Mouse (Mus musculus) liver, embryonic 15.5 days (tissue): ENCODE measurements around the gene Hrct1. TPM values are rescaled to one million over a fixed set of nuclear protein-coding genes. Genes with fewer than 3 reads are reported as not detected.

Source experiments
- ATAC-seq: fragments of 200-750 bp; cut with Nextera tagmentation; 2 replicates; pipeline ENCODE4 v1.8.0; 2017; ENCODE audit warnings: moderate number of reproducible peaks, mild to moderate bottlenecking, moderate library complexity; ENCODE audit not compliant: insufficient read depth
- H3K27ac ChIP-seq: fragments of 300-500 bp; sonication (generic); replicated peaks from 2 replicates; pipeline ENCODE4 v1.5.1; 2015; ENCODE audit warnings: mild to moderate bottlenecking, inconsistent platforms
- H3K27me3 ChIP-seq: fragments of 300-500 bp; sonication (generic); 2 replicates; pipeline ENCODE4 v1.6.1; 2015; ENCODE audit warnings: mild to moderate bottlenecking, inconsistent platforms
- H3K36me3 ChIP-seq: fragments of 300-500 bp; sonication (generic); replicated peaks from 2 replicates; pipeline ENCODE4 v1.6.1; 2015; ENCODE audit warnings: moderate library complexity, mild to moderate bottlenecking, inconsistent platforms
- H3K4me1 ChIP-seq: fragments of 300-500 bp; sonication (generic); replicated peaks from 2 replicates; pipeline ENCODE4 v1.6.1; 2015; ENCODE audit warnings: inconsistent platforms
- H3K4me2 ChIP-seq: fragments of 300-500 bp; sonication (generic); 2 replicates; pipeline ENCODE4 v1.6.1; 2015; ENCODE audit warnings: moderate library complexity, mild to moderate bottlenecking, inconsistent platforms
- H3K4me3 ChIP-seq: fragments of 300-500 bp; sonication (generic); replicated peaks from 2 replicates; pipeline ENCODE4 v1.5.1; 2015; ENCODE audit warnings: mild to moderate bottlenecking, inconsistent platforms
- H3K9ac ChIP-seq: fragments of 300-500 bp; sonication (generic); 2 replicates; pipeline ENCODE4 v1.6.1; 2015; ENCODE audit warnings: moderate library complexity, mild to moderate bottlenecking, inconsistent platforms
- H3K9me3 ChIP-seq: fragments of 300-500 bp; sonication (generic); replicated peaks from 2 replicates; pipeline ENCODE4 v1.6.1; 2016; ENCODE audit warnings: inconsistent platforms
- WGBS: fragments of 180-500 bp; shearing (Covaris S2); methylation state at CpG from one replicate; pipeline ENCODE4 v1.1.7; 2015; ENCODE audit warnings: mixed read lengths; ENCODE audit not compliant: insufficient replicate concordance; 5-methylcytosine and 5-hydroxymethylcytosine counted together
- polyA plus RNA-seq: library from polyadenylated mRNA; unstranded; fragments of >200 nt; fragmentation: Nextera tagmentation; extraction: Ambion mirVana; gene quantifications from 2 replicates; pipeline ENCODE4 v1.2.1, GENCODE M21; 2015

The Hrct1 gene
- polyA plus RNA-seq, 1 experiment from 2014 or later, result 0.20 TPM

- Histone ChIP-seq H3K9ac (no peak overlapping the region), H3K36me3 (no peaks in the 10 kb centered on the region), H3K27ac (no peak overlapping the region), H3K9me3 (no peaks in the 10 kb centered on the region), H3K4me1 (no peaks in the 10 kb centered on the region), H3K27me3 (no peaks in the 10 kb centered on the region), H3K4me3 (no peak overlapping the region), H3K4me2 (no peak overlapping the region)
- no peak for ATAC-seq
- WGBS, result 10% methylated on average over 6 of the region's 6 CpGs
Measured at GRCm38 (mm10) chr4:43745187-43745586, 18.2 kb downstream of the Hrct1 start.

DNA sequence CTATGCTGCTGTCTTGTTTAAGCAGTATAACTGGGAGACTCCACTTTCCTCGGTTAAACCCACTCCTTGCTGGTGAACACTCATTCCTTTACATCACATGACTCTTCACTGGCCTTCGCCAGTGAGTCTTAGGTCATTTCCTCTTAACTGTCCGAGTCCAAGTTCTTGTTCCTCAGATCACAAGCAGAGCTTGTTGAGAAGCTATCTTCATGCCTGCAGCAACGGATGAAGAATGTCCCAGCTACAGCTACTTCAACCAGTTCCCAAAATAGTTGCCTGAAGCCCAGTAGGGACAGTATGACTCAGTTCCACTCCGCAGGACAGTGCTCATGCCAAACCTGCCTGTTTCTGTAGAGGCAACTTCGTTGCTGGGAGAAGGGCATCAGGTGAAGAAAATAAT is 30.2 kb downstream of the Hrct1 start:
- no peak overlapping the region for H3K9ac ChIP-seq
- no peak for ATAC-seq
- no peaks in the 10 kb centered on the region for H3K9me3 ChIP-seq
- no peak overlapping the region for H3K4me2 ChIP-seq
- H3K36me3 ChIP-seq, result no peaks in the 10 kb centered on the region
- no peak overlapping the region for H3K27ac ChIP-seq
- 24% methylated on average over 6 of the region's 6 CpGs for WGBS
- no peaks in the 10 kb centered on the region for H3K27me3 ChIP-seq
- no peaks in the 10 kb centered on the region for H3K4me1 ChIP-seq
- H3K4me3 ChIP-seq, result no peak overlapping the region

DNA sequence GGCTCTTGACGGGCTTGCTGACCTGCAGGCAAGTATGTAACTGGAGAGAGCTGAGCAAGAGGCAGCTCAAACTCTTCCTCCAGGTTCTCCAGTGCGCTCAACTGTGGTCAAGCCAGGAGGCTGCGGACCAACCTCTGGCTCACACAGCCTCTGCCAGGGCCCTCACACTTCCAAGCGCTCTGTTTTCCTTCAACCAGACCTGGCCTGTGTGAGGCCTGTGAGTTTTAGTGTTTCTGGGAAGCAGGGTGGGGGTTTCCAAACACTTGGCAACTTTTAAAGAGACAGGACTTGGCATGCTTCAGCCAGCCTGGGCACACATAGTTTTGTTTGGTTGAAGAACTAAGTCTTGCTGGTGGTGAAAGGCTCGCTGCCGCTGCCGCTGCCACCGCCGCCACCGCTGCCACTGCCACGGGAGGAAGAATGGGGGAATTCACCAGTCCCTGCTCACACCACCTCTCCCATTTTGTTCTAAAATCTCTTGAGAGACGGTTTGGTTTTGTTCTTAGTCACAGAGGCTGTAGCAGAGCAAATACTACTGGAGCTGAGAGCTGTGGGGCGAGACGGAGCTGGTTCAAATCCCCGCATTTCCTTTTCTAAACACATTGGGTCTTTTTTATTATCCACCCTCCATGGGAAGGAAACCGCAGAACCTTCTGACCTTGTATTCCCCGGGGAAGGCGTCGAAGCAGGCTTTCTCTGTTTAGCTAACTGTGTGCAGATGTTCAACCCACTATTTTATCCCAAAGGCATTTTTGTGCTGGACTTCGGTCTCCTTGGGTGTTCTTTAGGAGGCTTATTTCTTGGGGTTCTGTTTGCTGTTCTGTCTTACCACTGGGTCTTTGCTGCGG is 32.8 kb downstream of the Hrct1 start:
- Histone ChIP-seq H3K36me3 (no peaks in the 10 kb centered on the region), H3K27ac (no peak overlapping the region), H3K9ac (no peak overlapping the region), H3K9me3 (no peaks in the 10 kb centered on the region), H3K4me1 (no peaks in the 10 kb centered on the region), H3K27me3 (no peaks in the 10 kb centered on the region), H3K4me3 (no peak overlapping the region), H3K4me2 (no peak overlapping the region)
- 72% methylated on average over 21 of the region's 21 CpGs for WGBS
- ATAC-seq, result no peak

- H3K9me3 ChIP-seq, result no peaks in the 10 kb centered on the region
- no peak overlapping the region for H3K4me2 ChIP-seq
- no peaks in the 10 kb centered on the region for H3K36me3 ChIP-seq
- ATAC-seq, result no peak
- H3K27me3 ChIP-seq, result no peaks in the 10 kb centered on the region
- no peak overlapping the region for H3K27ac ChIP-seq
- no peak overlapping the region for H3K4me3 ChIP-seq
- no peak overlapping the region for H3K9ac ChIP-seq
- 67% methylated on average over 10 of the region's 10 CpGs for WGBS
- no peaks in the 10 kb centered on the region for H3K4me1 ChIP-seq
Measured at GRCm38 (mm10) chr4:43760460-43760859, 33.5 kb downstream of the Hrct1 start.

- no peaks in the 10 kb centered on the region for H3K9me3 ChIP-seq
- WGBS, result 46% methylated on average over 2 of the region's 2 CpGs
- ATAC-seq, result no peak
- no peak overlapping the region for H3K4me3 ChIP-seq
- H3K27me3 ChIP-seq, result no peaks in the 10 kb centered on the region
- H3K36me3 ChIP-seq, result no peaks in the 10 kb centered on the region
- H3K27ac ChIP-seq, result no peak overlapping the region
- no peak overlapping the region for H3K9ac ChIP-seq
- H3K4me2 ChIP-seq, result no peak overlapping the region
- no peaks in the 10 kb centered on the region for H3K4me1 ChIP-seq
Measured at GRCm38 (mm10) chr4:43761336-43761735, 34.3 kb downstream of the Hrct1 start.

DNA sequence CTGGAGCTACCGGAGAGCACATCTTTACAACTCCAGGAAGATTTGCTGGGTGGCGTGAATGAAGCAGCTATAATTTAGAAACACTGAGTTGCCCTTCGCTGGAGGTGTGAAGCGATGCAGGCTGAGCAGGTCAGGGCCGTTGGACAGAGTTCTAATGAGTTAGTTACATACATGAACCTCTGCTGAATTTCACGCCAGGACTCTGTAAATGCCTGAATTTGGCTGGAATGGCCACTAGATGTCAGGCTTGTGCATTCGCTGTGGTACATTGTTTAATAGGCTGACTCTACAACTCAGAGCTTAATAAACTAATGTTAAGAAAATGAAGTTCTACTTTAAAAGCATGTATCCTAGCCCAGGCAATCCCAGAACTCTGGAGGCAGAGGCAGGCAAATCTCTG is 36.4 kb downstream of the Hrct1 start:
- H3K27me3 ChIP-seq, result no peaks in the 10 kb centered on the region
- H3K4me1 ChIP-seq, result no peaks in the 10 kb centered on the region
- WGBS, result 17% methylated on average over 7 of the region's 7 CpGs
- H3K36me3 ChIP-seq, result no peaks in the 10 kb centered on the region
- no peak overlapping the region for H3K27ac ChIP-seq
- no peak overlapping the region for H3K4me2 ChIP-seq
- H3K4me3 ChIP-seq, result no peak overlapping the region
- no peak for ATAC-seq
- no peak overlapping the region for H3K9ac ChIP-seq
- H3K9me3 ChIP-seq, result no peaks in the 10 kb centered on the region

DNA sequence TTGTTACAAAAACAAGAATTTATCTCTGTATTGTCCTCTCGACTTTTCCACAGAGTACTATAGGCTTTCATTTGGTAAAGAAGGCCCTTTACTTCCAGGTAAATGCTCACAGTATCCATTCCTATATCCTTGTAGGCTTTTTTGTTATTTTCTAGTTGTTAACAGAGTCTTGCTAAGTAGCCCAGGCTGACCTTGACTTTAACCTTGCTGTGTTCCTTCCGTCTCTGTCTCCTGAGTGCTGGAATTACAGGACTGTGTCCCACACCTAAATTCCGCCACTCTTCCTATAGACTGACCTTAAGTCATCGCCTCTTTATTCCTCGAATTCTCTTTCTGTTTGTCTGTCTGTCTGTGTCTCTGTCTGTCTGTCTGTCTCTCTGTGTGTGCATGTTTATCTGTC is 41.4 kb downstream of the Hrct1 start:
- Histone ChIP-seq H3K9me3 (no peaks in the 10 kb centered on the region), H3K36me3 (no peaks in the 10 kb centered on the region), H3K4me2 (no peak overlapping the region), H3K27ac (no peak overlapping the region), H3K4me3 (no peak overlapping the region), H3K27me3 (no peaks in the 10 kb centered on the region; the same call in 1 of the 2 replicates), H3K4me1 (no peaks in the 10 kb centered on the region), H3K9ac (no peak overlapping the region)
- 56% methylated on average over 5 of the region's 5 CpGs for WGBS
- no peak for ATAC-seq

DNA sequence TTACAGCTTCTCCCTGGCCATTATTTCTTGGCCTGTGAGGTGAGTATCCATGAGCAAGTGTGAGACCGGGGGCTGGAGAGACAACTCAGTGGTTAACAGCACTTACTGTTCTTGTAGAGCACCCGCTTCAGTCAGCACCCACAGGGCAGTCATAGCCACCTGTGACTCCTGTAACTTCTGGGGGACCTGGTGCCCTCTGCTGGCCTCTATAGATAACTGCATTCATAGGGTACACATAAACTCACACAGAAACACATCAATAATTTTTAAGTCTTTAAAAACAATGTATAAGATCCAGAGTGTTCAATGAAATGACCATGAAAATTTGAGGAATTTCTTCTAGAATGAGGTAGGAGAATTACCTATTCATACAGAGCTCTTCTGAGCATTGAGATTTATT is 42.4 kb downstream of the Hrct1 start:
- 75% methylated on average over 2 of the region's 2 CpGs for WGBS
- no peak for ATAC-seq
- Histone ChIP-seq H3K4me1 (no peaks in the 10 kb centered on the region), H3K36me3 (no peaks in the 10 kb centered on the region), H3K9me3 (no peaks in the 10 kb centered on the region), H3K27me3 (no peaks in the 10 kb centered on the region; the same call in 1 of the 2 replicates), H3K4me2 (no peak overlapping the region), H3K4me3 (no peak overlapping the region), H3K27ac (no peak overlapping the region), H3K9ac (no peak overlapping the region)

GRCm38 (mm10) chr4:43770909-43771308 is 43.9 kb downstream of the Hrct1 start, which contains the start of gene Olfr159:
Gene Olfr159, minus strand, starts transcription at chr4:43771009.
- ATAC-seq, result no peak
- Histone ChIP-seq H3K9ac (no peak within 1 kb of the TSS), H3K36me3 (no peaks in the 10 kb centered on the region), H3K4me3 (no peak within 1 kb of the TSS), H3K27ac (no peak within 1 kb of the TSS), H3K27me3 (no peaks in the 10 kb centered on the region; the same call in 1 of the 2 replicates), H3K4me1 (no peaks in the 10 kb centered on the region), H3K9me3 (no peaks in the 10 kb centered on the region), H3K4me2 (no peak within 1 kb of the TSS)
- WGBS, result 55% methylated on average over 6 of the region's 6 CpGs

DNA sequence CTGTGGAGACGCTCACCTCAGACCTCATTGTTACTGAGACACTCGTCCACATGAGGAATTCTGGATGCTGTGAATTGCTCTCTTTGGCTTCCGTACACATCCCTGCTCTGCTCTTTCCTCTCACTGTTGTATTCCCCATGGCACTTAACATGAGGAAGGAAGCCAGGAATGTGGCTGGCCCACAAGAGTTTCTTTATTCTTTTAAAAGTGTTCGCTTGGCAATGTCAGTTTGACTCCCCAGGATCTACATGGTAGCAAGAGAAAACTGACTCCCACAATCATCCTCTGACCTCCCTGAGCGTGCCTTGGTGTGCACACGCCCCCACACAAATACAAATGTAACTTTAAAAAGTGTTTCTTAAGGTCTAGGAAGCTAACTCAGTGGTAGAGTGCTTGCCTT is 44.6 kb downstream of the Hrct1 start:
- WGBS, result 38% methylated on average over 6 of the region's 6 CpGs
- no peak overlapping the region for H3K27ac ChIP-seq

DNA sequence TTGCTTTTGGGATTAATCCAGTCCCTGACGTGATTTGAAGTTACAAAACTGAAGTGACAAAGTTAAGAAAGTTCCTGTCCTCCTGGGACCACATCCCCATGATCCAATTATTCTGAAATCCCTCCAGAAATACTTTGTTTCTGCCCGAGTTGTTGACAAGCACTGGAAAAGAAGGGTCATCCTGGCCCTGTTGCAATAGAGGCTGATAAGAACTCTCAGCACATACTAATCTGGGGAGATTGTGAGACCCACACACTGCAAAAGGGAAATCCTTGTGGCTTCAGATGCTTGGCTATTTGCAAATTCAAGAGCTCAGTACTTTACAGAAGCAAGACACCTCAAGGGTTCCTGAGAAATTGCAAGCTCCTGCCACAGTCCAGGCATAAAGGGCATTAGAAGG is 45.3 kb downstream of the Hrct1 start:
- Histone ChIP-seq H3K4me3 (no peak overlapping the region), H3K36me3 (no peaks in the 10 kb centered on the region), H3K27me3 (no peaks in the 10 kb centered on the region; the same call in 1 of the 2 replicates), H3K27ac (no peak overlapping the region), H3K4me2 (no peak overlapping the region), H3K4me1 (no peaks in the 10 kb centered on the region), H3K9ac (no peak overlapping the region), H3K9me3 (no peaks in the 10 kb centered on the region)
- WGBS, result 22% methylated on average over 2 of the region's 2 CpGs
- ATAC-seq, result no peak

More for the DNA sequence above, 44.6 kb downstream of the Hrct1 start:
- H3K36me3 ChIP-seq, result no peaks in the 10 kb centered on the region
- no peaks in the 10 kb centered on the region for H3K9me3 ChIP-seq
- H3K27me3 ChIP-seq, result no peaks in the 10 kb centered on the region; the same call in 1 of the 2 replicates
- no peak overlapping the region for H3K4me2 ChIP-seq
- no peak for ATAC-seq
- H3K4me3 ChIP-seq, result no peak overlapping the region
- H3K9ac ChIP-seq, result no peak overlapping the region
- no peaks in the 10 kb centered on the region for H3K4me1 ChIP-seq
